Mouse (Mus musculus) forebrain, embryonic 15.5 days (tissue): ENCODE measurements at regions not wholly inside any gene's neighbourhood (a gene's known extent, or its start where the extent isn't known, plus 50 kb on each side); places are given as distances from the start of the nearest gene placed in this dataset.
"Not testable (repeated sequence)": the region's sequence is repeated elsewhere in the genome, so short reads cannot be mapped to it uniquely, and the experiment has no call there.

Experiments used
- ATAC-seq: fragments of 200-750 bp; cut with Nextera tagmentation; replicated peaks from 2 replicates; pipeline ENCODE4 v1.8.0; 2017; ENCODE audit warnings: mild to moderate bottlenecking, moderate TSS enrichment, moderate library complexity
- H3K27ac ChIP-seq: fragments of 300-500 bp; sonication (generic); replicated peaks from 2 replicates; pipeline ENCODE4 v1.5.1; 2015; ENCODE audit warnings: mild to moderate bottlenecking, inconsistent platforms
- H3K27me3 ChIP-seq: fragments of 300-500 bp; sonication (generic); 2 replicates; pipeline ENCODE4 v1.6.1; 2015; ENCODE audit warnings: inconsistent platforms
- H3K36me3 ChIP-seq: fragments of 300-500 bp; sonication (generic); 2 replicates; pipeline ENCODE4 v1.6.1; 2015; ENCODE audit warnings: mild to moderate bottlenecking, inconsistent platforms
- H3K4me1 ChIP-seq: fragments of 300-500 bp; sonication (generic); 2 replicates; pipeline ENCODE4 v1.6.1; 2015; ENCODE audit warnings: inconsistent platforms
- H3K4me2 ChIP-seq: fragments of 300-500 bp; sonication (generic); replicated peaks from 2 replicates; pipeline ENCODE4 v1.6.1; 2015; ENCODE audit warnings: mild to moderate bottlenecking, inconsistent platforms
- H3K4me3 ChIP-seq: fragments of 300-500 bp; sonication (generic); 2 replicates; pipeline ENCODE4 v1.5.1; 2015; ENCODE audit warnings: mild to moderate bottlenecking, inconsistent platforms
- H3K9ac ChIP-seq: fragments of 300-500 bp; sonication (generic); replicated peaks from 2 replicates; pipeline ENCODE4 v1.6.1; 2015; ENCODE audit warnings: mild to moderate bottlenecking, inconsistent platforms
- H3K9me3 ChIP-seq: fragments of 300-500 bp; sonication (generic); 2 replicates; pipeline ENCODE4 v1.6.1; 2016; ENCODE audit warnings: inconsistent platforms
- WGBS: fragments of 180-500 bp; shearing (Covaris S2); methylation state at CpG from one replicate; pipeline ENCODE4 v1.1.7; 2015; ENCODE audit warnings: mixed read lengths; 5-methylcytosine and 5-hydroxymethylcytosine counted together

GRCm38 (mm10) chr9:11126833-11127232 lies 222.3 kb upstream of the Cntn5 start:
- H3K27ac ChIP-seq = no peak overlapping the region
- 76% methylated on average over 5 of the region's 5 CpGs for WGBS
- ATAC-seq = no peak
- no peak overlapping the region for H3K9ac ChIP-seq
- no peaks in the 10 kb centered on the region for H3K4me1 ChIP-seq
- H3K36me3 ChIP-seq = no peaks in the 10 kb centered on the region
- no peaks in the 10 kb centered on the region for H3K27me3 ChIP-seq
- no peak overlapping the region for H3K4me2 ChIP-seq
- no peak overlapping the region for H3K4me3 ChIP-seq
- no peaks in the 10 kb centered on the region for H3K9me3 ChIP-seq

- ATAC-seq = no peak
- H3K9me3 ChIP-seq = no peaks in the 10 kb centered on the region
- no peak overlapping the region for H3K4me2 ChIP-seq
- H3K36me3 ChIP-seq = no peaks in the 10 kb centered on the region
- no peak overlapping the region for H3K27ac ChIP-seq
- no peak overlapping the region for H3K9ac ChIP-seq
- H3K4me3 ChIP-seq = no peak overlapping the region
- no peaks in the 10 kb centered on the region for H3K27me3 ChIP-seq
- no peaks in the 10 kb centered on the region for H3K4me1 ChIP-seq
Observed at GRCm38 (mm10) chr9:11119153-11119552, 214.6 kb upstream of the Cntn5 start.

GRCm38 (mm10) chr9:11107828-11108227 lies 203.3 kb upstream of the Cntn5 start:
- not testable (repeated sequence) for H3K36me3 ChIP-seq, H3K4me2 ChIP-seq, H3K4me1 ChIP-seq, H3K9ac ChIP-seq, H3K9me3 ChIP-seq, H3K27me3 ChIP-seq, H3K27ac ChIP-seq, H3K4me3 ChIP-seq, ATAC-seq
- 88% methylated on average over 3 of the region's 3 CpGs for WGBS

GRCm38 (mm10) chr9:11107212-11107611 lies 202.6 kb upstream of the Cntn5 start:
- H3K9me3 ChIP-seq, H3K4me2 ChIP-seq, ATAC-seq, H3K4me1 ChIP-seq, H3K27ac ChIP-seq, H3K4me3 ChIP-seq, H3K27me3 ChIP-seq, H3K9ac ChIP-seq, H3K36me3 ChIP-seq: not testable (repeated sequence)
- 94% methylated on average over 1 of the region's 1 CpGs for WGBS

GRCm38 (mm10) chr9:11106268-11106667 lies 201.7 kb upstream of the Cntn5 start:
- Histone ChIP-seq H3K36me3 (no peaks in the 10 kb centered on the region), H3K4me1 (no peaks in the 10 kb centered on the region), H3K9me3 (no peaks in the 10 kb centered on the region), H3K4me3 (no peak overlapping the region), H3K9ac (no peak overlapping the region), H3K27ac (no peak overlapping the region), H3K4me2 (no peak overlapping the region), H3K27me3 (no peaks in the 10 kb centered on the region)
- 95% methylated on average over 2 of the region's 2 CpGs for WGBS
- no peak for ATAC-seq

GRCm38 (mm10) chr9:11103448-11103847 lies 198.9 kb upstream of the Cntn5 start:
- WGBS = 66% methylated on average over 4 of the region's 4 CpGs
- Histone ChIP-seq H3K36me3 (no peaks in the 10 kb centered on the region), H3K4me1 (no peaks in the 10 kb centered on the region), H3K9ac (no peak overlapping the region), H3K27me3 (no peaks in the 10 kb centered on the region), H3K4me2 (no peak overlapping the region), H3K9me3 (no peaks in the 10 kb centered on the region), H3K4me3 (no peak overlapping the region), H3K27ac (no peak overlapping the region)
- no peak for ATAC-seq

- ATAC-seq = no peak
- WGBS = 93% methylated on average over 1 of the region's 1 CpGs
- Histone ChIP-seq H3K36me3 (no peaks in the 10 kb centered on the region), H3K9ac (no peak overlapping the region), H3K4me2 (no peak overlapping the region), H3K4me1 (no peaks in the 10 kb centered on the region), H3K27me3 (no peaks in the 10 kb centered on the region), H3K27ac (no peak overlapping the region), H3K4me3 (no peak overlapping the region), H3K9me3 (no peaks in the 10 kb centered on the region)
Observed at GRCm38 (mm10) chr9:11092874-11093273, 188.3 kb upstream of the Cntn5 start.

GRCm38 (mm10) chr9:11067125-11067524 lies 162.6 kb upstream of the Cntn5 start:
- not testable (repeated sequence) for ATAC-seq, H3K36me3 ChIP-seq, H3K4me2 ChIP-seq, H3K4me3 ChIP-seq, H3K9me3 ChIP-seq, H3K4me1 ChIP-seq, H3K27me3 ChIP-seq, H3K9ac ChIP-seq, H3K27ac ChIP-seq
- 61% methylated on average over 2 of the region's 2 CpGs for WGBS

GRCm38 (mm10) chr9:11062856-11063255 lies 158.3 kb upstream of the Cntn5 start:
- Histone ChIP-seq H3K27me3 (no peaks in the 10 kb centered on the region), H3K27ac (no peak overlapping the region), H3K4me2 (no peak overlapping the region), H3K4me1 (no peaks in the 10 kb centered on the region), H3K9ac (no peak overlapping the region), H3K9me3 (no peaks in the 10 kb centered on the region), H3K36me3 (no peaks in the 10 kb centered on the region), H3K4me3 (no peak overlapping the region)
- WGBS = 55% methylated on average over 1 of the region's 1 CpGs
- no peak for ATAC-seq
